Mouse (Mus musculus) erythroblast, embryonic 14.5 days (primary cell): ENCODE data around the gene Ankrd28.

ENCODE experiments used
- GATA1 ChIP-seq: IDR thresholded peaks from 2 replicates; pipeline ENCODE4 v1.6.1; 2012; ENCODE audit warnings: low read length, inconsistent platforms, mixed read lengths
- TAL1 ChIP-seq: IDR thresholded peaks from 3 replicates; pipeline ENCODE4 v1.6.1; 2012; ENCODE audit warnings: low read length, inconsistent platforms, mixed read lengths

GRCm38 (mm10) chr14:31856007-31856406 is 25.6 kb upstream of the Ankrd28 start:
- TF ChIP-seq GATA1 (no peak), TAL1 (no peak)
